Mouse (Mus musculus) layer of hippocampus, adult 8-10 months (tissue): ENCODE results near the gene Wdr18. TPM values are rescaled to one million over a fixed set of nuclear protein-coding genes. Genes with fewer than 3 reads are reported as not detected.

ENCODE experiments used
- DNase-seq, 2 experiments: peaks; one replicate each; pipeline ENCODE4 v3.0.0; 2022; ENCODE audit warnings: low spot score in 2 of 2
- total RNA-seq, 4 experiments: library from RNA; stranded (reverse); gene quantifications; 2 replicates each; pipeline ENCODE4 v1.2.4; 2022

Wdr18 gene
- total RNA-seq, 4 experiments from 2014 or later: 42.9 to 50.8 (median 48.6) TPM

DNA sequence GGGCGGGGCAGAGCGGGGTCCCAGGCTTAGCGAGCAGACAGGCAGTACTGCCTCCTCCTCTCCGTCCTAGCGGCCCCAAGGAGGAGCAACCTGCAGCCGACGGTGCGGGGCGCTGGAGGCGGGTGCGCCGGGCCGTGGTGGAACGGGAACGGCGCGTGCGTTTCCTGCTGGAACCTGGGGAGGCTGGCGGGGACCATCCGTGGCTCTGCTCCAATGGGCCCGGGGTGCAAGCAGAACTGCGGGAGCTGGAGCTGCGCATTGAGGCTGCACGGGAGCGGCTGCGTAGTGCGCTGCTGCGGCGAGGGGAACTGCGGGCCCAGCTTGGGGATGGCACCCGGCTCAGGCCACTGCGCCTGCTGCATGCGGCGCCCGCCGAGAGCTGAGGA, 16.8 kb downstream of the Wdr18 start:
- DNase-seq: no peak

DNA sequence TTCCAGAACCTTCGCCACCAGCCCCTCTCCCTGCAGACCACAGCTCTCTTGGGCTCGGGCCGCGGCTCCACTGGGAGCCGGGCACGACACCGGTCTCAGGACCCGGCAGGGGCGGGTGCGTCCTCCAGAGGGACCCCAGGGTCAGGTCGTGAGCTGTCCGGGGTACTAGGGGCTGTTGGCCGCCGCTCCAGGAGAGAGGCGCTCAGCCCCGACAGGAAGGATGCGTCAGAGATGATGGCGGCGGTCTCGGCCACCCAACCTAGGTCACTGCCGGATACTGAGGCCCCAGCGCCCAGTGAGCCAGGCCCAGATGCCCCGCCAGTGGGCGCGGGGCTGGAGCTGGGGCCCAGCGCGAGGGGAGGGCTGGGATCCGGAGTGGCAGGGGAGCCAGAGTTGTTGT, 17.4 kb downstream of the Wdr18 start:
- DNase-seq: no peak

DNA sequence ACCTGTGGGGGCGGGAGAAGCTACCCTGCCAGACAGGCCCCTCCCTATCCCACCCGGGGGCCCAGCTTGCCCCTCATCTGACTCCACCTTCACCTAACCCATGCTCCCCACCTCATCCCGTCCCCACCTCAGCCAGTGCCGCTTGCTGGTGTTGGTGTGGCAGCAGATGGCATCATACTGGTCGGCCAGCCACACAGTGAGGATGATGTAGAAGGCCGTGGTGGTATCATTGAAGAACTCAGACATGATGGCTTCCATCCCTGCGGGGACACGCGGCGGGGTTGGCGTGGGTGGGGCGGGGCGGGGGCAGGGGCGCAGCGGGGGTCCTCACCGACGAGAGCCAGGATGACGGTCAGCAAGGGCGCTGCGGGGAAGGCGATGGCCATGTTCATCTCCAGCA, 18.1 kb downstream of the Wdr18 start:
- no peak for DNase-seq

DNA sequence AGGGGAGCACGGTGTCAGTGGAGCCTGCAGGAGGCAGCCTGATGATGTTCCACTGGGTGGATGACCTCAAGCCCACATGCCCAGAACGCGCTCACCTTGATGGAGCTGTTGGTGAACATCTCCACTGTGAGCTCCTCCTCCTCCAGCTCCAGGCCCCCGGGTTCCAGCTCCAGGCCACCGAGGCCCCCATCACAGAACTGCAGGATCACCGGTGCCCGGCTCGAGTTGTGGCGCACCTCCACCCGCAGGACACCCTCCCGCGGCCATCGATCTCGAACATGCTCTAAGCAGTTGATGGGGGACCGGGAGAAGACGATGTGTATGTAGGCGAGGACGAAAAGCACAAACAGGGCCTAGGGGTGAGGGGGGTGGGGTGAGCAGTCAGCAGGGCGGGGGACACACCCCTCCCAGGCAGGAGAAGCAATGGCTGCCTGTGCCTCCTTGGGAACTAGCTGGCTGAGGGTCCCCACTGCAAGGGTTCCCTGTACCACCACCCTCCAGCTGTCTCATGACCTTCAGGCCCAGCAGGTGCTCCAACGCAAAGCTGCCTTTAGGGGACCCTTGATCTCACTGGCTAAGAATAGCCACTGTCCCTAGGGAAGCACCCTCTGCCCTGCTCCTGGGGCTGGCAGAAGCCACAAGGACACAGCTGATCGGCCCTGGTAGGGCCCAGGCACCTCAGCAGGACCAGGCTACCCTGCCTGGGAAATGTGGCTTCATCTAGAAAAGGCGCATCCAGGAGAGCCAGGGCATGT, 19.6 kb downstream of the Wdr18 start:
- DNase-seq: no peak

DNA sequence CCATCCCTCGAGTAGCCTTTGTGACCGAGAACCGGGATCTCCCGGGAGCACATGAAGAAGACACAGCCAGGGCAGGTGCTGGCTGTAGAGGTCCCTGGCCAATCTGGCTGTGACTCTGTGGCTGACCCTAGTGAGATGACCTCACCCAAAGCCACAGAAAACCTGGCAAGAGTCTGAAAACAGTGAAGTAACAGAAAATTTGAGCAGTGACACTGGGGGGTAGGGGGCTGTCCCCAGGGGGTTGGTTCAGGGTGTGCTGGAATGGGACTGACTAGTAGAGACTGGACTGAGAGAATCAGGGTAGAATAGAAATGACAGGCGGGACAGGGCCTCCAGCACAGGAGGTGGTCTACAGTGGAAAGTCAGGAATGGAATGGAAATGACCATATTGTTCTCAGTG, 23.3 kb downstream of the Wdr18 start:
- DNase-seq: no peak

DNA sequence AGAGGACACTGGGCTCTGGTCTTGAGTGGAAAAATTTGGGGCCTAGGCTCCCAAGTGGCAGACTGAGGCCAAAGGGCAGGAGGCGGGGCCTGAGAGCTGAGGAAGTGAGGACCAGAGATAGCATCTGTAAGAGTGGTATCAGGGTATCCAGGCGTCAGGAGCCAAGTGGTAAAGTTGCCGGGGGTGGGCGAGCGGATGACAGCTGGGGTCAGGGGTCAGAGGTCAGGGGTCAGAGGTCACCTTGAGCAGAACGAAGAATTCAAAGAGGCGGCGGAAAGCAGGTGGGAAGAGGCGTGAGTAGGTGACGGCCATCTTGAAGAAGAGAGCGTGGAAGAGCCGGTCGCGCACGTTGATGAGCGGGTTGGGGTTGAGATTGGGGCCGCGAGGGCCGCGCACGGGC, 23.7 kb downstream of the Wdr18 start:
- peak; percentile 65 to 67 for DNase-seq

DNA sequence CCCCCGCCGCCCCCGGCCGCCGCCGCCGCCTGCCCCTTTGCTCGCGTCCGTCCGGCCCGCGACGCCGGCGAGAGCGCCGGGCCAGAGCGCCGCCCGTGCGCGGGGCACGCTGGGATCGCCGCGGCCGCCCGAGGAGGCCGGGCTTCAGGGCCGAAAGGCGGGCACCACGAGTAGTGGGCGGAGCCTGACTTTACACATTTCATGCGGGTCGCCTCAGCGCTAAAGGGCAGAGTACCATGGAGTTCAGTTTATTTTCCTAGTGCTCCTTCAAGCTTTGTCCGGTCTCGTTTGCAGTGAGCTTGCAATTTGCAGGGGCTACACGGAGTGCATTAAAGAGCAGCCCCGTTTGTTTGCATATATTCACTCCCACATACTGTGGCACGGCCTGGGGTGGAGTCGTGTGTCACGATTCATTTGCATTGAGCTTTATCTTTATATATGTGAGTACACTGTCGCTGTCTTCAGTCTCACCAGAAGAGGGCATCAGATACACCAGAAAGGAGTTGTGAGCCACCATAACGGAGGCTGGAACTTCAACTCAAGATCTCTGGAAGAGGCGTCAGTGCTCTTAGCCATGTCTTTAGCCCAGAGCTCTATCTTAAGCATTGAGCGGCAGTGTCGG, 24.4 kb downstream of the Wdr18 start, which contains the start of gene Tmem259:
TSS of gene Tmem259 (minus strand) at position 136 of the 622 bp plus-strand sequence.
- peak; percentile 69 to 80 for DNase-seq

DNA sequence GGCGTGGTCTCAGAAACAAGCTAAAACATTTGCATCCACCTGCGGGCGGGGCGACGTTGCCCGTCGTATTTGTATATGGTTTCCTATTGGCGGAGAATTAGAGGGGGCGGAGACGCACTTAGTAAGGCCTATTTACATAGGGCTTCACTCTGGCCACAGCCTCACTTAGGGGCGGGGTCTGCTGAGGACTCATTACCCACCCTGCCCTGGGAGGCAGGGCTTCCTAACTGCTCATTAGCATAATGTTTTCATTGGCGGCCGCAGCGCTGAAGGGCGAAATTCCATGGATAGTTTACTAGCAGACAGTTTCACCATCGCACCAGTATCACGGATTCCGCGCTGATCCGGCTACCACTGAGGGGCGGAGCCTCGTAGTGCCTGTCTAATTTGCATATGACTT, 24.9 kb downstream of the Wdr18 start:
- peak; percentile 97 to 98 for DNase-seq

DNA sequence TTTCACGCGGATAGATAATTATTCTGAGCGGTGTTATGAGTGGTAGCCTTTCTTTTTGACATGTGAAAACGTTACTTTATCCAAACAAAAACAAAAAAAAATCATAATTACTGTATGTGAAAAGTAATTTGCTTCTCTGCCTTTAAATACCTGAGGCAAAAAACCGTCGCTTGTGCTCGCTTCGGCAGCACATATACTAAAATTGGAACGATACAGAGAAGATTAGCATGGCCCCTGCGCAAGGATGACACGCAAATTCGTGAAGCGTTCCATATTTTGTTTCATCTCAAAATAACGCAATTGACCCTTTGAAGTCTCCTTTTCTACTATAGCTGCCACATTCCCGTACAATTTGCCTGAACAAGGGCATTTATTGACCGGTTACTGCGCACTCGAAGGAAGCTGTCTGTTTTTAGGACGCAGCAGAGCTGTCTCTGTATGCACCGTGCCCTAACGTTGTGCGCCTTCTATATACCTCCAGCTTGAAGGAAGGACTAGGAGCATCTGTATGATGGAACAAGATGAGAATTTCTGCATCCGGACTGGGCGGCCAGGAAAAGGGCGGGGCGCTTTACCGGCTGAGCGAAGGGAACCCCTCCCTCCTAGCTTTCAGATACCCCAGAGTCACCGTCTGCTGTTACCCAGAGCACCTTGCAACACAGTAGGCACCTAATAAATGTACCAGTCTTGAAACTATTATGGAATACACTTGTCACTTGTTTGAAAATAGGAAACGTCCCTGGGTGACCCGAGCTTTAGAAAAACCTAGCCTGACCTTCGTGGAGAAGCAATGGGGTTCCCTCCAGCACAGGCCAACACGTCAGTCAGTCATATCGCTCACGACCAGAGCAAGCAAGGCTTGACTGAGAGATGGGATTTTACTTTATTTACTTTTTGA, 25.6 kb downstream of the Wdr18 start:
- peak; percentile 69 to 70 for DNase-seq

DNA sequence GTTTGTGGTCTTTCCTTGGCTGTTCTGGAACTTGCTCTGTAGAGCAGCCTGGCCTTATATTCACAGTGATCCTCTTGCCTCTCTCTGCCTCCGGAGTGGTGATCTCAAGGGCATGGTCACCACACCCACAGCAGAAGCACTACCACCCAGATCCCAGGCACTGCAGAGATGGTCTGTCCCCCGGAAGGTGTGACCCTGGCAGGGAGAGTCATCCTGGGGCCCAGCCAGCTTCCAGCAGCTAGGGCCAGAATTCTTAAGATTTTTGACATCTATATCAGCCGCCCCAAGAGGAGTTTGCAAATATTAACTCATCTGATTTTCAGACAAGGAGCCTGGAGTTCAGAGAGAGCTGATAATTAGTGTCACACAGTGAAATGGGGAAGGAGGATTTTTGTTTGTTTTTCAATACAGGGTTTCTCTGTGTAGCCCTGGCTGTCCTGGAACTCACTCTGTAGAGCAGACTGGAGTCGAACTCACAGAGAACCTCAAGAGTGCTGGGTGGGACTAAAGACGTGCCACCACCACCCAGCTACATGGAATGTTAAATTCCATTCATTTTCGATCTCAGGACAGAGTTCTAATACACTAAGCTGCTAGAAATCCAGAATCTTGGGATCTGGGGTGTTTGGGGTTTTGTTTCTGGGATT, 26.4 kb downstream of the Wdr18 start:
- DNase-seq: no peak

DNA sequence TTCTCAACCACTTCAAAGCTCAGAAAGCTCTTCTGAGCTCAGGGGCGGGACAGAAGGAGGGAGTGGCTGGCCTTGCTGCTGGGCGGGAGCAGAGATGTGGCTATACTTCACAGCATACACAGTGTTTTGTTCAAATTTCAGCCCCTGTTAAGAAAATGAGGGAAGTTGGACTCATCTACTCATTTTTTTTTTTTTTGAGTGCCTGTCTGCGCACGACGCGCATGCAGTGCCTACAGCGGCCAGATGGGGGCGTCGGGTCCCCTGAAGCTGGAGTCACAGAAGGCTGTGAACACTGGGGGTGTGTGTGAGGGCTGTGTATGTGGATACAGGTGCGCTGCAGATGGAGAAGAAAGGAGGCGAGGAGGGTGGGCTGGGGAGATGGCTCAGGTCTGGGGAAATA, 27.0 kb downstream of the Wdr18 start:
- peak; percentile 56 to 88 for DNase-seq

DNA sequence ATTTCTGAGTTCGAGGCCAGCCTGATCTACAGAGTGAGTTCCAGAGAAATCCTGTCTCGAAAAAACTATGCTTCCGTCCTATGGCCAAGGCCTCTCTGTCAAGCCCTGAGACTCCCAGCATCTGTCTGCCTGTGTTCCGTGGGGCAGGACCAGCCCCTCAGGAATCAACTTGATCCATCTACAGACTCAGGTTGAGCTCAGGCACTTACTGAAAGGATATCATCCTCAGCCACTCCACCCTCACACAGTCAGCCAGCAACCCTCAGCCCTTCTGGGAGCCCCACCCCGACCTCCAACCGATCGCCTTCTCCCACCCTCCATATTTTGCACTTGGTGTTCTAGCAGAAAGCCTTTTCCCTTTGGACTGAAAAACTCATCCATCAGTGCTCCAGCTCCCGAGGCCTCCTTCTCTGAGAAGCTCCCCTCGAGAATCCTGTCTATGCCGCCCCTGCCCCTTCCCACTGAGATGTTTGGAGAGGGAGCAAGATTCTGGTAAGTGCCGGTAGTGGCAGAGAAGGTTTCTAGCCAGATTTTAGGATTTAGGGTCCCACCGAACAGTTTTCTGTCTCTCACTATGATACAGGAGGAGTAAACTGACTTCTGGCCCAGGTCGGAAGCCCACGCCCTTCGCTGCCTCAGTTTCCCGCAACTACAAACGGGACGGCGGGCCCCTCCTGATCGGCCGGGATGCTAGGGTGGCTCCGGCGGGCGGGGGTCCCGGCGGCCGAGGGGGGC, 28.0 kb downstream of the Wdr18 start:
- DNase-seq: no peak

DNA sequence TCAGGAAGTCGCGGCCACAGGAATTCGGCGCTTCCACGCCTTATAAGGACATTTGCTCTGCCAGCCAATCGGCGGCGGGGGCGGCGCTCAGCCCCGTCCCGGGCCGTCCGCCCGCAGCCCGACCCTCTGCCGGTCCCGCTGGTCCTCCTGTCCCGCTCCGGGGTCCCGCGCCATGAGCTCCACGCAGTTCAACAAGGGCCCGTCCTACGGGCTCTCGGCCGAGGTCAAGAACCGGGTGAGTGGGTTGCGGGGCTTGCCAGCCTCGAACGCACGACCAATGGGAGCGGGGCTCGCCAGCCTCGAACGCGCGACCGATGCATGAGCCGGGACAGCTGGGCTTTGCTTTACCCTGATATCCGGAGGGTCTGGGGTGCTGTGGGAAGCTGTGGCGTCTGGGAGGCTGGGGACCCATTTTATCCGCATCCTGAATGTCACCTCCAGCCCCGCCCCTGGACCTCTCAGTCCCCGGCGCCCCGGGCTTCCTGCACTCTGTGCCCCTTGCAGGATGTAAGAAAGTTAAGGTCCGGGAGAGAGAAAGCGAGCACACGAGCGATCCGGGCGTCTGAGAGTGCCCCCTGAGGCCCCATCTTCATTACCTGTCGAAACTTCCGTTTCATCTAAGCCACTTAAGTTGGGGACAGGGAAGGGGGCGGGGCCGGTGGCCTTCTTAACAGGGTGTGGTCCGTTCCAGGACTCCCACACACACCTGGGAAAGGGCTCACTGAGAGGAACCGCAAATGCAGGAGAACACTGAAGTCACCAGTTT, 28.7 kb downstream of the Wdr18 start, which contains the start of gene Cnn2:
TSS of gene Cnn2 (plus strand) at position 79 of the 766 bp plus-strand sequence.
- DNase-seq: no peak

DNA sequence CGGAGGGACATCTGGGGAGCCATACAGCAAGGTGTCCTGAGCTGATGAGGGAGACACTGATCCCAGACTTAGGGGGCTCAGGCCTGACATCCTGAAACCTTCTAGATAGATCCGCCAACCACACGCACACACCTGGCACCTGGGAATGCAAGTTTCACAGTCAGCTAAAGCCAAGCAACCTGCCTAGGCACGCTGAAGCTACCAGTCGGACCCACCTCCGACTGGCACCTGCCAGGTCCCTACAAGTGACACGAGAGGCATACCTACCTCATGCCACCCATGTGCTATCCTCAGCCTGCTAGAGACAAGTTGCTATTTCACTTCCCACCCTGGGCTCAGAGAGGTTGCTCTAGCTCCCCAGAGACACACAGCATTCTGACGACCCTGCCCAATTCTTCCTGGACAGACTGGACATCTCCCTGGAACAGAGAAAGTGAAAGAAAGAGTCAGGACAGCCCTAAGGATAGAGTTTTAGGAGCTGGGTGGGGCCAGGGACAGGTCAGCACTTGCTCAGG, 29.4 kb downstream of the Wdr18 start:
- DNase-seq: no peak

DNA sequence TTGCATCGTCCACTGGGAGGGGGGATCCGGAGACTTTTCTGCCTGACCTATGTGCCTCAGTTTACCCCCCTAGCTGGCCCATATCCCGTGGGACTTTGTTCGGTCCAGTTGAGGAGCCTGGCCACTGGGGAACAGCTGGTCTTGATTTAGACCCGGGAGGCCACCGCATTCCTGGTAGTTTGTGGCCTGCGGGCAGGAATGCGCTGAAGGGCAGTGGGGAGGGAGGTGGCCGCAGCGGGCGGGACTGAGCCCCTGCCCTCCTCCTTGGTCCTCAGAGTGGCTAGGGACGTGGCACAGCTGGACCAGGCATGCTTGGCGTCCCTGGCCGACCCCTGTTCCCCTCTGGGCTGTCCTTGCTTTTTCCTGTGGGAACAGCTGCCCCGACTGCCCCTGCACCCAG, 29.9 kb downstream of the Wdr18 start:
- no peak for DNase-seq

DNA sequence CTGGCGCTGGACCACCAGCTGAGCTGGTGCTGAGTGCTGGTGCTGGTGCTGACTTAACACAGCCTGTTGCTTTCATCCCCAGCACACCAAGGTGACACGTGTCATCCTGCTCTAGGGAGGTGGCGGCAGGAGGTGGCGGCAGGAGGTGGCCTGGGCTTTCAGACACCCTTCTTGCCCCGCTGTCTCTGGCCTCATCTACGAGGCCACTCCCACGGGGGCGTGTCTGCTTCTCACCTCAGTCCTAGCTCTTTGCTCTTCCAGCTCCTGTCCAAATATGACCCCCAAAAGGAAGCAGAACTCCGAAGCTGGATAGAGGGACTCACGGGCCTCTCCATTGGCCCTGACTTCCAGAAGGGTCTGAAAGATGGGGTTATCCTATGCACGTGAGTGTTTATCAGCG, 31.1 kb downstream of the Wdr18 start:
- DNase-seq: no peak

DNA sequence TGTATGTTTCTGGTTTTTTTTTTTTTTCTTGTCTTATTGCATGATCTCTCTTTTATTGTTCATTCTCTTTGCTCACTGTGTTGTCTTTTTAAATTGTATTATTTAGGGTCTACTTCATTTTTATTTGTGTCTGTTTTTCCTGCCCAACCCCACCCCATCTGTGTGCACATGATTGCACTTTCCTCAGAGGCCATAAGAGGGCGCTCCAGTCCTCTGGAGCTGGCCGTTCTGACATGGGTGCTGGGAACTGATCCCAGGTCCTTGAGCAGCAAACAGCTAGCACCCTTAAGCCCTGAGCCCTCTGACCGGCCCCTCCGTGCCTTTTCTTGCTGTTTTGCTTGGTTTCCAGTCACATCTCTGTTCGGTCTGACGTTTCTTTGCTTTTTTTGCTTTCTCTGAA, 31.6 kb downstream of the Wdr18 start:
- DNase-seq: no peak

DNA sequence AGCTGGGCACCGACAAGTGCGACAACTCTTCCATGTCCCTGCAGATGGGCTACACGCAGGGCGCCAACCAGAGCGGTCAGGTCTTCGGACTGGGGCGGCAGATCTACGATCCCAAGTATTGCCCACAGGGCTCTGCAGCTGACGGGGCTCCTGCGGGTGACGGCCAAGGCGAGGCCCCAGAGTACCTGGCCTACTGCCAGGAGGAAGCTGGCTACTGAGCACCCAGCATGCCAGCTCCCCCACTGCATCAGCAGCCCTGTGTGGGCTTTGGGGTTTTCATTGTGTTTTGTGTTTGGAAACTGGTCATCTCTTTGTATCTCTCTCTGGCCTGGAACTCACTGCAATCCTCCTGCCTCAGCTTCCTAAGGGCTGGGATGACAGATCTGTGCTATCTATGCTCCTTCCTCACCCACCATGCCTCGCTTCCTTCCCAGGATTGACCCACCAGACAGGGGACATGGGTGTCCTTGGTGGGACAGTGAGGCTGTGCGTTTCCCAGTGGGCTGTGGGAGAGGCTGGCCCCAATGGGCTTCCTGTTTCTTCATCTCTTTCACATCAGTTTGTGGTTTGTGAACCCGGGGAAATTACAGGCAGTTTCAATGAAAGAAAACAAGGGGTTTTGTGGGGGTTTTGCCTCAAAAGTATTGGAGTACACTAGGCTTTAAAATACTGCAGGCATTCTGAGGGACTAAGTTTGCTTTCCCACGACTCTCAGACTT, 34.6 kb downstream of the Wdr18 start:
- DNase-seq: no peak

DNA sequence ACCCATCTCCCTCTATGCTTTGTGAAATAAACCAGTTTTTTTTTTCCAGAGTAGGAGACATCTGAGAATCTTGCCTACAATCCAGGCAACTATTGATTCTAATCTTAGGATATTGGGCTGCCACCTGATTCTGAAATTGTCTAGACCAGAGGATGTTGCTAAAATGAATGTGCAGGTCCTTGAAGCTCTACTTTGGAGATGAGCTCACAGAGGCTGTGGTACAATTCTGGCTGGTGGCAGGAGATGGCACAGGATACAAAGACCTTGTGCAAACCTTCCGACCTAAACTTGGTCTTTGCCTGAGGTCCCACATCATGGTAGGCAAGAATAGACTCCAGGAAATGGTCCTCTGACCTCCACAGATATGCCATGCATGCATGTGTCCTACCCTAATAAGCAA, 35.7 kb downstream of the Wdr18 start:
- no peak for DNase-seq
